11 mouse cellular contexts compared by ENCODE assay signal in genomic region chr13:52977221-52977609, GRCm38 (mm10). TPM values are rescaled to one million over a fixed set of nuclear protein-coding genes. Genes with fewer than 3 reads are reported as not detected.
DNase-seq lines count a peak whose midpoint lies in the region; ATAC-seq and TF ChIP-seq lines count a peak whose summit lies in the region.
"Had no signal": no experiment of that assay in that cellular context is flagged by ENCODE, and none has a peak within 500 bp of the region (broad histone marks: within the 10 kb centered on the region; RNA-seq: fewer than 3 reads in every experiment).

No protein-coding gene starts in this region.

- H3K4me3 ChIP-seq in heart, embryonic 15.5 days = 0 out of 2 replicates have a peak overlapping the region, but pooled peaks have one; percentile 24
- H3K4me3 ChIP-seq in bone marrow, adult 2 months (replicated peaks; ENCODE audit: control insufficient read depth, low read depth, low read length) = no peak overlapping the region
- peak overlapping the region; percentile 58 for H3K4me3 ChIP-seq in forebrain, embryonic 16.5 days (replicated peaks; ENCODE audit: low read length)
- H3K4me3 ChIP-seq in limb, embryonic 14.5 days (replicated peaks; ENCODE audit: low read length) = no peak overlapping the region

- DNase-seq in heart, postnatal 10 days = no peak
- no peak for DNase-seq in limb, embryonic 14.5 days (ENCODE audit: low spot score)
- DNase-seq in cerebellum, postnatal 36 days = no peak
- DNase-seq in thymus, postnatal 4 days = no peak
- DNase-seq: cerebellum, postnatal 10 days; right cerebral cortex, postnatal 4 days; thymus, postnatal 14 days had no signal

- WGBS in heart, embryonic 15.5 days = 56% methylated on average over 9 of the region's 9 CpGs
- 84% methylated on average over 9 of the region's 9 CpGs for WGBS in bone marrow, adult 2 months
- 70% methylated on average over 9 of the region's 9 CpGs for WGBS in forebrain, embryonic 16.5 days
- WGBS in limb, embryonic 14.5 days = 49% methylated on average over 9 of the region's 9 CpGs

- no peak for ATAC-seq in heart, embryonic 15.5 days (replicated peaks; ENCODE audit: insufficient number of reproducible peaks, insufficient read depth, low FRiP score, low read depth)
- no peak for ATAC-seq in forebrain, embryonic 16.5 days
- ATAC-seq in limb, embryonic 14.5 days (ENCODE audit: low FRiP score, low read depth) = no peak
- no peak for ATAC-seq in granulocyte monocyte progenitor cell, adult 5-6 weeks (replicated peaks; ENCODE audit: poor library complexity, severe bottlenecking)

- peak overlapping the region; percentile 86 for H3K4me2 ChIP-seq in heart, embryonic 15.5 days
- peak overlapping the region; percentile 69 for H3K4me2 ChIP-seq in forebrain, embryonic 16.5 days (ENCODE audit: low read length)
- 0 out of 2 replicates have a peak overlapping the region, but pooled peaks have one; percentile 22 for H3K4me2 ChIP-seq in limb, embryonic 14.5 days (replicated peaks; ENCODE audit: low read depth, low read length, severe bottlenecking)

- H3K27ac ChIP-seq in heart, embryonic 15.5 days = peak overlapping the region; percentile 98
- H3K27ac ChIP-seq in bone marrow, adult 2 months (ENCODE audit: control insufficient read depth, insufficient read depth, low read depth, low read length, poor library complexity) = peak overlapping the region; percentile 32
- H3K27ac ChIP-seq in forebrain, embryonic 16.5 days (ENCODE audit: low read length) = no peak overlapping the region
- H3K27ac ChIP-seq in limb, embryonic 14.5 days (replicated peaks; ENCODE audit: low read depth, low read length) = no peak overlapping the region

- H3K27me3 ChIP-seq in heart, embryonic 15.5 days = no peaks in the 10 kb centered on the region
- no peaks in the 10 kb centered on the region for H3K27me3 ChIP-seq in forebrain, embryonic 16.5 days (replicated peaks; ENCODE audit: control insufficient read depth, insufficient read depth, low read length)
- H3K27me3 ChIP-seq in limb, embryonic 14.5 days (ENCODE audit: control insufficient read depth, insufficient read depth, low read length) = peaks cover 7% of the 10 kb centered on the region; the same call in 1 of the 2 replicates

- no peak for TF ChIP-seq CTCF in bone marrow, adult 2 months (IDR thresholded peaks at IDR 0.05; ENCODE audit: control insufficient read depth, insufficient read depth, low read length)

- peak overlapping the region; percentile 78; the same call in 1 of the 2 replicates for H3K9ac ChIP-seq in heart, embryonic 15.5 days
- peak overlapping the region; percentile 82 for H3K9ac ChIP-seq in forebrain, embryonic 16.5 days (replicated peaks; ENCODE audit: low read depth, low read length)
- no peak overlapping the region for H3K9ac ChIP-seq in limb, embryonic 14.5 days (ENCODE audit: low read depth, low read length, severe bottlenecking)

- H3K4me1 ChIP-seq in heart, embryonic 15.5 days (replicated peaks) = peaks cover 63% of the 10 kb centered on the region
- H3K4me1 ChIP-seq in bone marrow, adult 2 months (ENCODE audit: control insufficient read depth, insufficient read depth, low read length) = peaks cover 2% of the 10 kb centered on the region; the same call in 1 of the 2 replicates
- peaks cover 38% of the 10 kb centered on the region for H3K4me1 ChIP-seq in forebrain, embryonic 16.5 days (replicated peaks; ENCODE audit: control insufficient read depth, insufficient read depth, low read length)
- peaks cover 28% of the 10 kb centered on the region for H3K4me1 ChIP-seq in limb, embryonic 14.5 days (ENCODE audit: control insufficient read depth, insufficient read depth, low read length)

- no peaks in the 10 kb centered on the region for H3K36me3 ChIP-seq in heart, embryonic 15.5 days
- no peaks in the 10 kb centered on the region for H3K36me3 ChIP-seq in forebrain, embryonic 16.5 days (ENCODE audit: control insufficient read depth, insufficient read depth)
- no peaks in the 10 kb centered on the region for H3K36me3 ChIP-seq in limb, embryonic 14.5 days (ENCODE audit: control insufficient read depth, insufficient read depth, low read length)

- intact Hi-C loops in heart, postnatal 10 days (cut with DNase I) = no loop called here

- no peak for TF ChIP-seq POLR2A in bone marrow, adult 2 months (IDR thresholded peaks at IDR 0.05; ENCODE audit: borderline replicate concordance, control insufficient read depth, low read depth, low read length)
- no peak for TF ChIP-seq POLR2A in limb, embryonic 14.5 days (IDR thresholded peaks at IDR 0.05; ENCODE audit: borderline replicate concordance, extremely low read depth, insufficient read depth, insufficient read length)

- H3K9me3 ChIP-seq in heart, embryonic 15.5 days (replicated peaks) = no peaks in the 10 kb centered on the region
- no peaks in the 10 kb centered on the region for H3K9me3 ChIP-seq in forebrain, embryonic 16.5 days (ENCODE audit: control insufficient read depth, low read length)
- H3K9me3 ChIP-seq in limb, embryonic 14.5 days (ENCODE audit: control insufficient read depth, low read length) = no peaks in the 10 kb centered on the region

RNA-seq across cellular contexts. Expression of gene Nfil3, which starts 3.7 kb away (rescaled TPM):
- polyA plus RNA-seq in heart, embryonic 15.5 days (2015; fragmentation: Nextera tagmentation; extraction: Ambion mirVana) = 37.1 and 40.5 TPM in 2 replicates
- total RNA-seq in heart, postnatal 10 days (2021) = 10 to 100 TPM; 27.3 to 27.9 TPM
- 2.1 and 6.2 TPM in 2 replicates for polyA plus RNA-seq in bone marrow, adult 2 months (2011; ENCODE audit: insufficient read depth, insufficient read length, low replicate concordance, missing spikeins)
- polyA plus RNA-seq in forebrain, embryonic 16.5 days (2015; fragmentation: Nextera tagmentation; extraction: Ambion mirVana) = 58.8 and 67.1 TPM in 2 replicates
- polyA plus RNA-seq in limb, embryonic 14.5 days (2012; rRNA removed) = 8.2 and 9.2 TPM in 2 replicates
- 26.8 and 29.5 TPM in 2 replicates for polyA plus RNA-seq in limb, embryonic 14.5 days (2014; fragmentation: Nextera tagmentation; extraction: Ambion mirVana)
- 3.9 and 8.3 TPM in 2 replicates for total RNA-seq in granulocyte monocyte progenitor cell, adult 5-6 weeks (2014; fragmentation: Nextera tagmentation)
- 14.0 and 14.5 TPM in 2 replicates for total RNA-seq in granulocyte monocyte progenitor cell, adult 5-6 weeks (2017)

RNA-seq across cellular contexts. Expression of gene Auh, which starts 47.7 kb away (rescaled TPM):
- 51.7 and 53.8 TPM in 2 replicates for polyA plus RNA-seq in heart, embryonic 15.5 days (2015; fragmentation: Nextera tagmentation; extraction: Ambion mirVana)
- 10 to 100 TPM; 74.1 to 75.8 TPM for total RNA-seq in heart, postnatal 10 days (2021)
- 23.3 and 30.1 TPM in 2 replicates for polyA plus RNA-seq in bone marrow, adult 2 months (2011; ENCODE audit: insufficient read depth, insufficient read length, low replicate concordance, missing spikeins)
- 60.9 and 63.5 TPM in 2 replicates for polyA plus RNA-seq in forebrain, embryonic 16.5 days (2015; fragmentation: Nextera tagmentation; extraction: Ambion mirVana)
- 34.0 and 38.9 TPM in 2 replicates for polyA plus RNA-seq in limb, embryonic 14.5 days (2012; rRNA removed)
- 33.5 and 33.8 TPM in 2 replicates for polyA plus RNA-seq in limb, embryonic 14.5 days (2014; fragmentation: Nextera tagmentation; extraction: Ambion mirVana)
- 29.2 and 35.9 TPM in 2 replicates for total RNA-seq in granulocyte monocyte progenitor cell, adult 5-6 weeks (2014; fragmentation: Nextera tagmentation)
- 34.6 and 37.1 TPM in 2 replicates for total RNA-seq in granulocyte monocyte progenitor cell, adult 5-6 weeks (2017)

Comparison
In these comparisons a context has a peak if more than half of its experiments do, and no peak if none do; other contexts are left out.
1. H3K27ac ChIP-seq: peak in heart, embryonic 15.5 days (single experiment) and bone marrow, adult 2 months (single experiment); none in forebrain, embryonic 16.5 days (single experiment) and limb, embryonic 14.5 days (single experiment).
2. H3K4me2 ChIP-seq: peak in every context shown above with its lines; median percentile 86 in heart, embryonic 15.5 days; 69 in forebrain, embryonic 16.5 days; 22 in limb, embryonic 14.5 days.
3. H3K4me3 ChIP-seq: peak in heart, embryonic 15.5 days (single experiment) and forebrain, embryonic 16.5 days (single experiment); none in bone marrow, adult 2 months (single experiment) and limb, embryonic 14.5 days (single experiment).